30 mouse cellular contexts compared by ENCODE assay signal in the genomic region with DNA sequence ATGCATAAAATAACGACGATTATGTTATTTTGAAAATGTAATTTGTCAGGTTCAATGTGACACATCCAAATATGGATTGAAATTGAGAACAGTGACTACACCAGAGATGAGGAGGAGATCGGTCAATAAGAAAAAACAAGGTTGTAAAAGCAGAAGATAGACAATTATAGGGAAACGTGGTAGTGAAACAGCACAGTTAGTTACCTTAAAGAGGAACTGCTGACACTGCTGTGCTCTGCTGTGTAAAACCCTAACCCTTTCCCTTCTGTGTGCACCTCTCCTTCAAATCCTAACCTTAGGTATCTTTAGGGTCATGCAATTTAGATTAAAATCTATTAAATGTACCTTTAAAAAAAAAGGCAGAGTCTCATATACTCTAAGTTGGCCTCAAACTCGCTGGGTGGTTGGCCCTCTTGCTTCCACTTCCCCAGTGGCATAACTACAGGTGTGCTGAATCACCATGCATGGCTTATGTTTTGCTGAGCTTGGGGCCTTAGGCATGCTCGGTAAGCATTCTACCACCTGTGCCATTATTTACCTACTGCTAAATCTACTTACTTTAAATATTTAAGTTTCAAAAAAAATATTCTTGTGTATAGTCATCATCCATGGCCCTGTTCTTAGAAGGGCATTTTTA. TPM values are rescaled to one million over a fixed set of nuclear protein-coding genes. Genes with fewer than 3 reads are reported as not detected.
A peak's percentile ranks its signal among the peaks of the same experiment; 100 is the strongest.
DNase-seq lines count a peak whose midpoint lies in the region; ATAC-seq and TF ChIP-seq lines count a peak whose summit lies in the region.
"Had no signal": no experiment of that assay in that cellular context is flagged by ENCODE, and none has a peak within 500 bp of the region (broad histone marks: within the 10 kb centered on the region; RNA-seq: fewer than 3 reads in every experiment).

No protein-coding gene starts in this region.

- peak; percentile 56 to 59; a peak in 3 of 4 replicates for ATAC-seq in hematopoietic stem cell, adult 5-6 weeks (replicated peaks in 1 of 2; ENCODE audit: insufficient read depth in 1 of 2, low FRiP score in 2 of 2, low TSS enrichment in 1 of 2, low read depth in 1 of 2, poor library complexity in 2 of 2, severe bottlenecking in 2 of 2)
- ATAC-seq in neutrophil, adult 5-6 weeks (ENCODE audit: extremely low read depth, insufficient number of reproducible peaks, low FRiP score, poor library complexity, severe bottlenecking), result peak; percentile 60; the same call in 1 of the 2 replicates
- no peak for ATAC-seq in forebrain, postnatal 0 days
- ATAC-seq: forebrain, embryonic 13.5 days; hindbrain, embryonic 16.5 days; liver, embryonic 12.5 days; Patski had no signal

- peaks cover 11 to 54% of the 10 kb centered on the region in 2 experiments; a peak in 3 of 4 replicates for H3K4me1 ChIP-seq in CH12.LX (ENCODE audit: control insufficient read depth in 1 of 2, insufficient read depth in 2 of 2)
- no peaks in the 10 kb centered on the region for H3K4me1 ChIP-seq in forebrain, postnatal 0 days (ENCODE audit: insufficient read depth)
- H3K4me1 ChIP-seq: embryonic facial prominence, embryonic 10.5 days; embryonic facial prominence, embryonic 15.5 days; forebrain, embryonic 13.5 days had no signal

- no peak for TF ChIP-seq CTCF in CH12.LX (conservative IDR thresholded peaks at IDR 0.05 in 1 of 2, IDR thresholded peaks at IDR 0.05 in 1 of 2; ENCODE audit: low read depth in 2 of 2, low read length in 2 of 2)
- no peak for TF ChIP-seq CTCF in forebrain, postnatal 0 days (IDR thresholded peaks at IDR 0.05; ENCODE audit: low read depth)

- peaks cover 70% of the 10 kb centered on the region for H3K79me2 ChIP-seq in CH12.LX (replicated peaks; ENCODE audit: control insufficient read depth, extremely low read depth, insufficient read depth, poor library complexity, severe bottlenecking)

- 0 out of 2 replicates have a peak overlapping the region, but pooled peaks have one; percentile 13 for H3K9ac ChIP-seq in CH12.LX (ENCODE audit: insufficient read depth, low read depth)
- no peak overlapping the region for H3K9ac ChIP-seq in forebrain, postnatal 0 days
- H3K9ac ChIP-seq: embryonic facial prominence, embryonic 15.5 days; forebrain, embryonic 13.5 days; limb, embryonic 13.5 days; liver, embryonic 12.5 days; neural tube, embryonic 15.5 days had no signal

- peak overlapping the region; percentile 56; the same call in 1 of the 2 replicates for H3K4me2 ChIP-seq in CH12.LX (ENCODE audit: insufficient read depth, low read depth, poor library complexity, severe bottlenecking)
- no peak overlapping the region for H3K4me2 ChIP-seq in forebrain, postnatal 0 days (ENCODE audit: low read depth)
- H3K4me2 ChIP-seq: embryonic facial prominence, embryonic 15.5 days; forebrain, embryonic 13.5 days; limb, embryonic 13.5 days; liver, embryonic 12.5 days; neural tube, embryonic 15.5 days had no signal

- TF ChIP-seq RAD21 in CH12.LX (IDR thresholded peaks at IDR 0.05; ENCODE audit: low read depth, low read length), result no peak

- H3K4me3 ChIP-seq in CH12.LX (replicated peaks in 1 of 3; ENCODE audit: low read depth in 2 of 3, low read length in 2 of 3, poor library complexity in 1 of 3), result no peak overlapping the region
- no peak overlapping the region for H3K4me3 ChIP-seq in forebrain, postnatal 0 days (ENCODE audit: low read depth, low read length)
- H3K4me3 ChIP-seq: embryonic facial prominence, embryonic 10.5 days; embryonic facial prominence, embryonic 15.5 days; forebrain, embryonic 13.5 days; limb, embryonic 13.5 days; liver, embryonic 12.5 days; neural tube, embryonic 15.5 days had no signal

- H3K9me3 ChIP-seq in CH12.LX (replicated peaks; ENCODE audit: low read length), result no peaks in the 10 kb centered on the region
- no peaks in the 10 kb centered on the region for H3K9me3 ChIP-seq in forebrain, postnatal 0 days (ENCODE audit: low read length)
- H3K9me3 ChIP-seq: embryonic facial prominence, embryonic 10.5 days; embryonic facial prominence, embryonic 15.5 days; forebrain, embryonic 13.5 days; G1E; limb, embryonic 13.5 days; liver, embryonic 12.5 days; neural tube, embryonic 15.5 days had no signal

- no peak for TF ChIP-seq POLR2A in CH12.LX (IDR thresholded peaks at IDR 0.05; ENCODE audit: low read depth, low read length)

- WGBS in forebrain, postnatal 0 days, result 90% methylated on average over 6 of the region's 6 CpGs

- DNase-seq in A20 (ENCODE audit: low read depth, low spot score) (peak; percentile 88), CH12.LX (ENCODE audit: extremely low read depth) (no peak)
- DNase-seq in cerebellum, adult 11-12 months, result no peak
- DNase-seq in forebrain, postnatal 0 days, result no peak
- DNase-seq in cerebellum, adult 18-20 months, result no peak
- DNase-seq: adrenal gland, postnatal 10 days; cerebellum, adult 9-11 months; gastrocnemius, postnatal 36 days; heart, postnatal 14 days; kidney, adult 18-20 months; kidney, postnatal 4 days; lung, adult 2 months; lung, postnatal 36 days; midbrain, embryonic 14.5 days; right cerebral cortex, postnatal 25 days; spleen, adult 18-20 months; thymus, adult 18-20 months; thymus, postnatal 25 days had no signal

- no peak overlapping the region for H3K27ac ChIP-seq in CH12.LX (ENCODE audit: insufficient read depth, low read depth)
- no peak overlapping the region for H3K27ac ChIP-seq in forebrain, postnatal 0 days (ENCODE audit: low read depth, low read length)
- H3K27ac ChIP-seq: embryonic facial prominence, embryonic 10.5 days; embryonic facial prominence, embryonic 15.5 days; forebrain, embryonic 13.5 days; limb, embryonic 13.5 days; liver, embryonic 12.5 days; neural tube, embryonic 15.5 days; stomach, postnatal 0 days had no signal

- dilution Hi-C loops in CH12.LX (cut with MboI; ENCODE audit: extremely low pct_ligation_motif_present, extremely low pct_unique_long_range_greater_than_20kb, low sequenced_read_pairs), result no loop called here

- H3K36me3 ChIP-seq in CH12.LX (replicated peaks in 1 of 2; ENCODE audit: control insufficient read depth in 1 of 2, insufficient read depth in 1 of 2, low read length in 1 of 2), result peaks cover 9 to 26% of the 10 kb centered on the region in 2 experiments
- no peaks in the 10 kb centered on the region for H3K36me3 ChIP-seq in forebrain, postnatal 0 days (ENCODE audit: insufficient read depth)
- H3K36me3 ChIP-seq: embryonic facial prominence, embryonic 15.5 days; neural tube, embryonic 15.5 days had no signal

- no peak for TF ChIP-seq EP300 in CH12.LX (IDR thresholded peaks at IDR 0.05; ENCODE audit: low read length)

- in situ Hi-C loops in CH12.LX (cut with MboI; ENCODE audit: low pct_ligation_motif_present, low pct_unique_long_range_greater_than_20kb, low sequenced_read_pairs), result no loop called here

- no peaks in the 10 kb centered on the region for H3K27me3 ChIP-seq in CH12.LX (replicated peaks)
- H3K27me3 ChIP-seq in forebrain, postnatal 0 days (ENCODE audit: insufficient read depth, low read length), result no peaks in the 10 kb centered on the region
- H3K27me3 ChIP-seq: embryonic facial prominence, embryonic 15.5 days; forebrain, embryonic 13.5 days; limb, embryonic 13.5 days; liver, embryonic 12.5 days; neural tube, embryonic 15.5 days; Patski had no signal

TF ChIP-seq in CH12.LX, 34 proteins besides CTCF, POLR2A, EP300 and RAD21:
- no peak for TF ChIP-seq NRF1 (IDR thresholded peaks at IDR 0.05; ENCODE audit: low read depth, low read length)
- 0 out of 2 replicates have a peak, but pooled peaks have one; percentile 5 for TF ChIP-seq MXI1 (IDR thresholded peaks at IDR 0.05; ENCODE audit: low read depth, low read length)
TF ChIP-seq in CH12.LX: peak in this region for 1.

RNA-seq across cellular contexts. Expression of a gene that starts 19.4 kb away (rescaled TPM):
- 12.7 and 13.7 TPM in 2 replicates for total RNA-seq in CH12.LX (2012; rRNA removed)
- 30.4 and 30.9 TPM in 2 replicates for total RNA-seq in CH12.LX (2014; rRNA removed)
- 34.1 and 43.5 TPM in 2 replicates for polyA plus RNA-seq in CH12.LX (2012; ENCODE audit: insufficient read length, low read depth)
- 99.1 and 121 TPM in 2 replicates for total RNA-seq in hematopoietic stem cell, adult 5-6 weeks (2017)
- 133 and 146 TPM in 2 replicates for total RNA-seq in neutrophil, adult 5-6 weeks (2017)
- total RNA-seq in forebrain, postnatal 0 days (2014; rRNA removed), result 45.1 and 62.4 TPM in 2 replicates
- polyA plus RNA-seq in forebrain, postnatal 0 days (2015; fragmentation: Nextera tagmentation; extraction: Ambion mirVana), result 6.3 and 9.8 TPM in 2 replicates
